Mouse (Mus musculus) retina, adult 2 months (tissue): Measurements from ENCODE around the gene Tbc1d1.

Experiments used
- DNase-seq: peaks from one replicate; pipeline ENCODE4 v3.0.0-alpha.2; 2012; ENCODE audit warnings: low read depth, low spot score

Gene Tbc1d1

GRCm38 (mm10) chr5:64277646-64278191 lies 121.6 kb downstream of the Tbc1d1 start:
- no peak for DNase-seq

- DNase-seq, result no peak
These were observed 123.6 kb downstream of the Tbc1d1 start for GRCm38 (mm10) chr5:64279668-64280067.

- no peak for DNase-seq
These were observed 124.1 kb downstream of the Tbc1d1 start for GRCm38 (mm10) chr5:64280191-64280590.

GRCm38 (mm10) chr5:64280613-64281012 lies 124.5 kb downstream of the Tbc1d1 start:
- no peak for DNase-seq

GRCm38 (mm10) chr5:64281674-64282073 lies 125.6 kb downstream of the Tbc1d1 start:
- DNase-seq, result no peak

- DNase-seq, result no peak
These were observed 126.5 kb downstream of the Tbc1d1 start for GRCm38 (mm10) chr5:64282594-64282993.

GRCm38 (mm10) chr5:64285289-64285688 lies 129.2 kb downstream of the Tbc1d1 start:
- no peak for DNase-seq

GRCm38 (mm10) chr5:64285851-64286250 lies 129.7 kb downstream of the Tbc1d1 start:
- no peak for DNase-seq

GRCm38 (mm10) chr5:64287287-64287686 lies 131.2 kb downstream of the Tbc1d1 start:
- DNase-seq, result no peak

- DNase-seq, result no peak
These were observed 132.2 kb downstream of the Tbc1d1 start for GRCm38 (mm10) chr5:64288031-64288928.

- DNase-seq, result peak; percentile 25
These were observed 133.3 kb downstream of the Tbc1d1 start for GRCm38 (mm10) chr5:64289202-64290060.

- DNase-seq, result no peak
These were observed 133.9 kb downstream of the Tbc1d1 start for GRCm38 (mm10) chr5:64290061-64290345.

- no peak for DNase-seq
These were observed 135.6 kb downstream of the Tbc1d1 start for GRCm38 (mm10) chr5:64291657-64292056.

- DNase-seq, result no peak
These were observed 139.5 kb downstream of the Tbc1d1 start for GRCm38 (mm10) chr5:64295621-64296020.

GRCm38 (mm10) chr5:64296328-64296727 lies 140.2 kb downstream of the Tbc1d1 start:
- DNase-seq, result no peak

- no peak for DNase-seq
These were observed 141.0 kb downstream of the Tbc1d1 start for GRCm38 (mm10) chr5:64297100-64297499.

GRCm38 (mm10) chr5:64298331-64299036 lies 142.4 kb downstream of the Tbc1d1 start:
- no peak for DNase-seq

GRCm38 (mm10) chr5:64299508-64300324 lies 143.6 kb downstream of the Tbc1d1 start:
- no peak for DNase-seq

- DNase-seq, result no peak
These were observed 145.1 kb downstream of the Tbc1d1 start for GRCm38 (mm10) chr5:64301246-64301645.

- no peak for DNase-seq
These were observed 151.2 kb downstream of the Tbc1d1 start for GRCm38 (mm10) chr5:64307289-64307688.

GRCm38 (mm10) chr5:64312295-64312694 lies 156.2 kb downstream of the Tbc1d1 start:
- no peak for DNase-seq
